Mouse (Mus musculus) hindbrain, embryonic 13.5 days (tissue): ENCODE measurements around the gene Brk1. TPM values are rescaled to one million over a fixed set of nuclear protein-coding genes. Genes with fewer than 3 reads are reported as not detected.

ENCODE experiments used
- ATAC-seq: fragments of 200-750 bp; cut with Nextera tagmentation; 2 replicates; pipeline ENCODE4 v1.8.0; 2017; ENCODE audit warnings: moderate TSS enrichment; ENCODE audit not compliant: low FRiP score
- H3K27ac ChIP-seq: fragments of 300-500 bp; sonication (generic); 2 replicates; pipeline ENCODE4 v1.5.1; 2015; ENCODE audit warnings: inconsistent platforms, mild to moderate bottlenecking, moderate library complexity
- H3K27me3 ChIP-seq: fragments of 300-500 bp; sonication (generic); 2 replicates; pipeline ENCODE4 v1.6.1; 2015; ENCODE audit warnings: mild to moderate bottlenecking, inconsistent platforms
- H3K36me3 ChIP-seq: fragments of 300-500 bp; sonication (generic); 2 replicates; pipeline ENCODE4 v1.6.1; 2015; ENCODE audit warnings: mild to moderate bottlenecking, inconsistent platforms
- H3K4me1 ChIP-seq: fragments of 300-500 bp; sonication (generic); replicated peaks from 2 replicates; pipeline ENCODE4 v1.6.1; 2015; ENCODE audit warnings: inconsistent platforms
- H3K4me2 ChIP-seq: fragments of 300-500 bp; sonication (generic); 2 replicates; pipeline ENCODE4 v1.6.1; 2015; ENCODE audit warnings: inconsistent platforms, mild to moderate bottlenecking, moderate library complexity
- H3K4me3 ChIP-seq: fragments of 300-500 bp; sonication (generic); 2 replicates; pipeline ENCODE4 v1.5.1; 2015; ENCODE audit warnings: mild to moderate bottlenecking, inconsistent platforms
- H3K9ac ChIP-seq: fragments of 300-500 bp; sonication (generic); 2 replicates; pipeline ENCODE4 v1.6.1; 2015; ENCODE audit warnings: mild to moderate bottlenecking, inconsistent platforms
- H3K9me3 ChIP-seq: fragments of 300-500 bp; sonication (generic); 2 replicates; pipeline ENCODE4 v1.6.1; 2016; ENCODE audit warnings: inconsistent platforms
- WGBS: fragments of 180-500 bp; shearing (Covaris S2); methylation state at CpG from one replicate; pipeline ENCODE4 v1.1.7; 2015; 5-methylcytosine and 5-hydroxymethylcytosine counted together
- polyA plus RNA-seq: library from polyadenylated mRNA; unstranded; fragments of >200 nt; fragmentation: Nextera tagmentation; extraction: Ambion mirVana; gene quantifications from 2 replicates; pipeline ENCODE4 v1.2.1, GENCODE M21; 2015

The Brk1 gene
- polyA plus RNA-seq, 1 experiment from 2014 or later, result 235 TPM

- H3K27ac ChIP-seq, result no peak overlapping the region
- H3K36me3 ChIP-seq, result peaks cover 69% of the 10 kb centered on the region
- no peak overlapping the region for H3K4me3 ChIP-seq
- H3K27me3 ChIP-seq, result no peaks in the 10 kb centered on the region
- H3K9me3 ChIP-seq, result no peaks in the 10 kb centered on the region
- WGBS, result 85% methylated on average over 5 of the region's 5 CpGs
- H3K4me1 ChIP-seq, result peaks cover 11% of the 10 kb centered on the region
- H3K4me2 ChIP-seq, result no peak overlapping the region
- no peak overlapping the region for H3K9ac ChIP-seq
- no peak for ATAC-seq
Measured at GRCm38 (mm10) chr6:113630322-113630721, 25.8 kb downstream of the Brk1 start.

GRCm38 (mm10) chr6:113632863-113633262 lies 28.3 kb downstream of the Brk1 start:
- Histone ChIP-seq H3K27ac (no peak overlapping the region), H3K36me3 (peaks cover 63% of the 10 kb centered on the region), H3K9me3 (no peaks in the 10 kb centered on the region), H3K4me2 (no peak overlapping the region), H3K27me3 (no peaks in the 10 kb centered on the region), H3K9ac (no peak overlapping the region), H3K4me1 (no peaks in the 10 kb centered on the region), H3K4me3 (no peak overlapping the region)
- 92% methylated on average over 4 of the region's 4 CpGs for WGBS
- no peak for ATAC-seq

GRCm38 (mm10) chr6:113638302-113639040 lies 33.9 kb downstream of the Brk1 start, which contains the start of gene Irak2:
Gene Irak2 (plus strand): TSS chr6:113638467.
- no peak within 1 kb of the TSS for H3K27ac ChIP-seq
- H3K36me3 ChIP-seq, result peaks cover 9% of the 10 kb centered on the region
- H3K4me1 ChIP-seq, result peaks cover 5% of the 10 kb centered on the region
- peak within 1 kb of the TSS; percentile 46 for H3K4me3 ChIP-seq
- WGBS, result 10% methylated on average over 37 of the region's 37 CpGs
- H3K9me3 ChIP-seq, result no peaks in the 10 kb centered on the region
- H3K9ac ChIP-seq, result peak within 1 kb of the TSS; percentile 69
- ATAC-seq, result peak; percentile 94
- no peaks in the 10 kb centered on the region for H3K27me3 ChIP-seq
- H3K4me2 ChIP-seq, result peak within 1 kb of the TSS; percentile 69

GRCm38 (mm10) chr6:113639201-113639600 lies 34.6 kb downstream of the Brk1 start:
- no peaks in the 10 kb centered on the region for H3K9me3 ChIP-seq
- no peak overlapping the region; the same call in 1 of the 2 replicates for H3K9ac ChIP-seq
- H3K27me3 ChIP-seq, result no peaks in the 10 kb centered on the region
- no peak overlapping the region for H3K4me2 ChIP-seq
- H3K4me1 ChIP-seq, result peaks cover 5% of the 10 kb centered on the region
- WGBS, result 91% methylated on average over 4 of the region's 4 CpGs
- H3K36me3 ChIP-seq, result peaks cover 4% of the 10 kb centered on the region; the same call in 1 of the 2 replicates
- no peak overlapping the region for H3K27ac ChIP-seq
- no peak for ATAC-seq
- H3K4me3 ChIP-seq, result no peak overlapping the region

- no peak overlapping the region for H3K4me3 ChIP-seq
- no peak for ATAC-seq
- H3K4me1 ChIP-seq, result peaks cover 5% of the 10 kb centered on the region
- no peaks in the 10 kb centered on the region for H3K36me3 ChIP-seq
- no peak overlapping the region for H3K9ac ChIP-seq
- no peaks in the 10 kb centered on the region for H3K27me3 ChIP-seq
- WGBS, result 93% methylated on average over 8 of the region's 8 CpGs
- no peaks in the 10 kb centered on the region for H3K9me3 ChIP-seq
- no peak overlapping the region for H3K4me2 ChIP-seq
- no peak overlapping the region for H3K27ac ChIP-seq
Measured at GRCm38 (mm10) chr6:113642605-113643004, 38.0 kb downstream of the Brk1 start.

- Histone ChIP-seq H3K27ac (no peak overlapping the region), H3K27me3 (no peaks in the 10 kb centered on the region), H3K4me2 (no peak overlapping the region), H3K4me3 (no peak overlapping the region), H3K36me3 (no peaks in the 10 kb centered on the region), H3K9me3 (no peaks in the 10 kb centered on the region), H3K4me1 (peaks cover 4% of the 10 kb centered on the region), H3K9ac (no peak overlapping the region)
- 90% methylated on average over 4 of the region's 4 CpGs for WGBS
- no peak for ATAC-seq
Measured at GRCm38 (mm10) chr6:113643021-113643420, 38.4 kb downstream of the Brk1 start.

- Histone ChIP-seq H3K27ac (no peak overlapping the region), H3K27me3 (no peaks in the 10 kb centered on the region), H3K36me3 (no peaks in the 10 kb centered on the region), H3K4me3 (no peak overlapping the region), H3K9ac (no peak overlapping the region), H3K4me1 (no peaks in the 10 kb centered on the region), H3K9me3 (no peaks in the 10 kb centered on the region), H3K4me2 (no peak overlapping the region)
- ATAC-seq, result no peak
- WGBS, result 87% methylated on average over 2 of the region's 2 CpGs
Measured at GRCm38 (mm10) chr6:113643967-113644366, 39.4 kb downstream of the Brk1 start.

GRCm38 (mm10) chr6:113644808-113645207 lies 40.2 kb downstream of the Brk1 start:
- H3K36me3 ChIP-seq, result no peaks in the 10 kb centered on the region
- WGBS, result 81% methylated on average over 8 of the region's 8 CpGs
- H3K9ac ChIP-seq, result no peak overlapping the region
- no peak overlapping the region for H3K4me3 ChIP-seq
- H3K4me2 ChIP-seq, result no peak overlapping the region
- no peak overlapping the region for H3K27ac ChIP-seq
- no peaks in the 10 kb centered on the region for H3K9me3 ChIP-seq
- H3K27me3 ChIP-seq, result no peaks in the 10 kb centered on the region
- no peaks in the 10 kb centered on the region for H3K4me1 ChIP-seq
- no peak for ATAC-seq

GRCm38 (mm10) chr6:113649346-113650196 lies 45.0 kb downstream of the Brk1 start:
- no peak overlapping the region for H3K4me2 ChIP-seq
- no peak for ATAC-seq
- no peak overlapping the region for H3K27ac ChIP-seq
- no peak overlapping the region for H3K9ac ChIP-seq
- H3K9me3 ChIP-seq, result no peaks in the 10 kb centered on the region
- H3K27me3 ChIP-seq, result no peaks in the 10 kb centered on the region
- H3K4me1 ChIP-seq, result no peaks in the 10 kb centered on the region
- H3K4me3 ChIP-seq, result no peak overlapping the region
- 88% methylated on average over 7 of the region's 7 CpGs for WGBS
- no peaks in the 10 kb centered on the region for H3K36me3 ChIP-seq

GRCm38 (mm10) chr6:113650197-113650640 lies 45.6 kb downstream of the Brk1 start:
- 78% methylated on average over 4 of the region's 4 CpGs for WGBS
- Histone ChIP-seq H3K4me1 (no peaks in the 10 kb centered on the region), H3K36me3 (no peaks in the 10 kb centered on the region), H3K9me3 (no peaks in the 10 kb centered on the region), H3K27me3 (no peaks in the 10 kb centered on the region), H3K9ac (no peak overlapping the region), H3K4me3 (no peak overlapping the region), H3K27ac (no peak overlapping the region), H3K4me2 (no peak overlapping the region)
- ATAC-seq, result no peak

- Histone ChIP-seq H3K27ac (no peak overlapping the region), H3K4me3 (no peak overlapping the region), H3K4me1 (no peaks in the 10 kb centered on the region), H3K9ac (no peak overlapping the region), H3K27me3 (no peaks in the 10 kb centered on the region), H3K9me3 (no peaks in the 10 kb centered on the region), H3K4me2 (no peak overlapping the region), H3K36me3 (no peaks in the 10 kb centered on the region)
- no peak for ATAC-seq
- WGBS, result 75% methylated on average over 3 of the region's 3 CpGs
Measured at GRCm38 (mm10) chr6:113651626-113652025, 47.1 kb downstream of the Brk1 start.

- no peak overlapping the region for H3K9ac ChIP-seq
- no peak overlapping the region for H3K27ac ChIP-seq
- H3K9me3 ChIP-seq, result no peaks in the 10 kb centered on the region
- H3K4me2 ChIP-seq, result no peak overlapping the region
- H3K36me3 ChIP-seq, result no peaks in the 10 kb centered on the region
- ATAC-seq, result no peak
- no peak overlapping the region for H3K4me3 ChIP-seq
- no peaks in the 10 kb centered on the region for H3K4me1 ChIP-seq
- no peaks in the 10 kb centered on the region for H3K27me3 ChIP-seq
- WGBS, result 90% methylated on average over 7 of the region's 7 CpGs
Measured at GRCm38 (mm10) chr6:113653551-113653950, 49.0 kb downstream of the Brk1 start.
